Mouse (Mus musculus) intestine, embryonic 15.5 days (tissue): ENCODE results near the gene Nacc2. TPM values are rescaled to one million over a fixed set of nuclear protein-coding genes. Genes with fewer than 3 reads are reported as not detected.

Experiments
- ATAC-seq: fragments of 200-750 bp; cut with Nextera tagmentation; 2 replicates; pipeline ENCODE4 v1.8.0; 2017; ENCODE audit warnings: moderate TSS enrichment, moderate library complexity
- H3K27ac ChIP-seq: fragments of 300-500 bp; sonication (generic); 2 replicates; pipeline ENCODE4 v1.5.1; 2015; ENCODE audit warnings: mild to moderate bottlenecking, inconsistent platforms
- H3K27me3 ChIP-seq: fragments of 300-500 bp; sonication (generic); replicated peaks from 2 replicates; pipeline ENCODE4 v1.6.1; 2015; ENCODE audit warnings: inconsistent platforms
- H3K36me3 ChIP-seq: fragments of 300-500 bp; sonication (generic); 2 replicates; pipeline ENCODE4 v1.6.1; 2015; ENCODE audit warnings: inconsistent platforms
- H3K4me1 ChIP-seq: fragments of 300-500 bp; sonication (generic); replicated peaks from 2 replicates; pipeline ENCODE4 v1.6.1; 2015; ENCODE audit warnings: inconsistent platforms
- H3K4me2 ChIP-seq: fragments of 300-500 bp; sonication (generic); replicated peaks from 2 replicates; pipeline ENCODE4 v1.6.1; 2015; ENCODE audit warnings: mild to moderate bottlenecking, inconsistent platforms
- H3K4me3 ChIP-seq: fragments of 300-500 bp; sonication (generic); replicated peaks from 2 replicates; pipeline ENCODE4 v1.5.1; 2015; ENCODE audit warnings: inconsistent platforms
- H3K9ac ChIP-seq: fragments of 300-500 bp; sonication (generic); 2 replicates; pipeline ENCODE4 v1.6.1; 2015; ENCODE audit warnings: inconsistent platforms
- H3K9me3 ChIP-seq: fragments of 300-500 bp; sonication (generic); 2 replicates; pipeline ENCODE4 v1.6.1; 2016; ENCODE audit warnings: inconsistent platforms
- WGBS: fragments of 180-500 bp; shearing (Covaris S2); methylation state at CpG from one replicate; pipeline ENCODE4 v1.1.7; 2015; 5-methylcytosine and 5-hydroxymethylcytosine counted together
- polyA plus RNA-seq: library from polyadenylated mRNA; unstranded; fragments of >200 nt; fragmentation: Nextera tagmentation; extraction: Ambion mirVana; gene quantifications from 2 replicates; pipeline ENCODE4 v1.2.1, GENCODE M21; 2015

Gene Nacc2
- polyA plus RNA-seq, 1 experiment from 2014 or later: 16.9 TPM

GRCm38 (mm10) chr2:26147706-26148370 is 24.8 kb upstream of the Nacc2 start:
- WGBS: 50% methylated on average over 7 of the region's 7 CpGs
- Histone ChIP-seq H3K27me3 (no peaks in the 10 kb centered on the region), H3K4me1 (peaks cover 8% of the 10 kb centered on the region; the same call in 1 of the 2 replicates), H3K27ac (no peak overlapping the region), H3K36me3 (no peaks in the 10 kb centered on the region), H3K9me3 (no peaks in the 10 kb centered on the region), H3K9ac (no peak overlapping the region), H3K4me2 (no peak overlapping the region), H3K4me3 (no peak overlapping the region)
- ATAC-seq: no peak

GRCm38 (mm10) chr2:26146337-26147042 is 23.5 kb upstream of the Nacc2 start:
- H3K4me3 ChIP-seq: no peak overlapping the region
- no peak overlapping the region for H3K27ac ChIP-seq
- H3K9me3 ChIP-seq: no peaks in the 10 kb centered on the region
- no peak overlapping the region for H3K9ac ChIP-seq
- 41% methylated on average over 7 of the region's 7 CpGs for WGBS
- ATAC-seq: no peak
- H3K4me1 ChIP-seq: peaks cover 9% of the 10 kb centered on the region; the same call in 1 of the 2 replicates
- no peaks in the 10 kb centered on the region for H3K36me3 ChIP-seq
- no peaks in the 10 kb centered on the region for H3K27me3 ChIP-seq
- no peak overlapping the region for H3K4me2 ChIP-seq

- H3K9me3 ChIP-seq: no peaks in the 10 kb centered on the region
- no peak overlapping the region for H3K9ac ChIP-seq
- WGBS: 74% methylated on average over 4 of the region's 4 CpGs
- H3K4me1 ChIP-seq: peaks cover 14% of the 10 kb centered on the region
- no peak for ATAC-seq
- H3K27me3 ChIP-seq: no peaks in the 10 kb centered on the region
- H3K27ac ChIP-seq: 0 out of 2 replicates have a peak overlapping the region, but pooled peaks have one; percentile 1
- no peak overlapping the region for H3K4me2 ChIP-seq
- no peak overlapping the region for H3K4me3 ChIP-seq
- H3K36me3 ChIP-seq: no peaks in the 10 kb centered on the region
Measured at GRCm38 (mm10) chr2:26145113-26145512, 22.1 kb upstream of the Nacc2 start.

- no peak overlapping the region for H3K9ac ChIP-seq
- no peak overlapping the region for H3K27ac ChIP-seq
- no peak overlapping the region for H3K4me2 ChIP-seq
- H3K4me1 ChIP-seq: peaks cover 17% of the 10 kb centered on the region
- H3K4me3 ChIP-seq: no peak overlapping the region
- no peaks in the 10 kb centered on the region for H3K36me3 ChIP-seq
- 52% methylated on average over 4 of the region's 4 CpGs for WGBS
- no peaks in the 10 kb centered on the region for H3K27me3 ChIP-seq
- no peaks in the 10 kb centered on the region for H3K9me3 ChIP-seq
- ATAC-seq: no peak
Measured at GRCm38 (mm10) chr2:26144331-26144730, 21.3 kb upstream of the Nacc2 start.

- Histone ChIP-seq H3K9me3 (no peaks in the 10 kb centered on the region), H3K9ac (no peak overlapping the region), H3K36me3 (no peaks in the 10 kb centered on the region), H3K27me3 (no peaks in the 10 kb centered on the region), H3K4me1 (peaks cover 25% of the 10 kb centered on the region), H3K27ac (no peak overlapping the region), H3K4me3 (no peak overlapping the region), H3K4me2 (no peak overlapping the region)
- no peak for ATAC-seq
- 75% methylated on average over 2 of the region's 2 CpGs for WGBS
Measured at GRCm38 (mm10) chr2:26143556-26143955, 20.5 kb upstream of the Nacc2 start.

GRCm38 (mm10) chr2:26142986-26143385 is 20.0 kb upstream of the Nacc2 start:
- peaks cover 28% of the 10 kb centered on the region for H3K4me1 ChIP-seq
- H3K4me2 ChIP-seq: no peak overlapping the region
- no peak for ATAC-seq
- H3K9ac ChIP-seq: no peak overlapping the region
- H3K9me3 ChIP-seq: no peaks in the 10 kb centered on the region
- 86% methylated on average over 3 of the region's 3 CpGs for WGBS
- no peak overlapping the region for H3K4me3 ChIP-seq
- no peaks in the 10 kb centered on the region for H3K27me3 ChIP-seq
- no peak overlapping the region for H3K27ac ChIP-seq
- H3K36me3 ChIP-seq: 0 out of 2 replicates have a peak, but pooled peaks cover 3% of the 10 kb centered on the region

- Histone ChIP-seq H3K4me2 (no peak overlapping the region), H3K36me3 (peaks cover 3% of the 10 kb centered on the region; the same call in 1 of the 2 replicates), H3K9ac (no peak overlapping the region), H3K27me3 (no peaks in the 10 kb centered on the region), H3K4me3 (no peak overlapping the region), H3K4me1 (peaks cover 32% of the 10 kb centered on the region), H3K9me3 (no peaks in the 10 kb centered on the region), H3K27ac (no peak overlapping the region)
- 63% methylated on average over 12 of the region's 12 CpGs for WGBS
- no peak for ATAC-seq
Measured at GRCm38 (mm10) chr2:26141893-26142635, 19.0 kb upstream of the Nacc2 start.

GRCm38 (mm10) chr2:26140903-26141302 is 17.9 kb upstream of the Nacc2 start:
- H3K27me3 ChIP-seq: no peaks in the 10 kb centered on the region
- peak overlapping the region; percentile 76 for H3K4me3 ChIP-seq
- peaks cover 3% of the 10 kb centered on the region; the same call in 1 of the 2 replicates for H3K36me3 ChIP-seq
- H3K4me1 ChIP-seq: peaks cover 29% of the 10 kb centered on the region
- H3K9me3 ChIP-seq: no peaks in the 10 kb centered on the region
- 13% methylated on average over 6 of the region's 6 CpGs for WGBS
- H3K4me2 ChIP-seq: peak overlapping the region; percentile 91
- peak overlapping the region; percentile 88 for H3K9ac ChIP-seq
- peak; percentile 10; the same call in 1 of the 2 replicates for ATAC-seq
- peak overlapping the region; percentile 67; the same call in 1 of the 2 replicates for H3K27ac ChIP-seq

- peak overlapping the region; percentile 76 for H3K4me3 ChIP-seq
- H3K4me1 ChIP-seq: peaks cover 26% of the 10 kb centered on the region
- peak overlapping the region; percentile 91 for H3K4me2 ChIP-seq
- H3K9me3 ChIP-seq: no peaks in the 10 kb centered on the region
- WGBS: 0% methylated on average over 58 of the region's 60 CpGs
- H3K9ac ChIP-seq: peak overlapping the region; percentile 88
- no peaks in the 10 kb centered on the region for H3K27me3 ChIP-seq
- peak; percentile 90 for ATAC-seq
- H3K36me3 ChIP-seq: peaks cover 3% of the 10 kb centered on the region; the same call in 1 of the 2 replicates
- H3K27ac ChIP-seq: peak overlapping the region; percentile 94
Measured at GRCm38 (mm10) chr2:26140292-26140819, 17.3 kb upstream of the Nacc2 start.

GRCm38 (mm10) chr2:26139545-26140206 is 16.7 kb upstream of the Nacc2 start:
- H3K27ac ChIP-seq: peak overlapping the region; percentile 94
- no peaks in the 10 kb centered on the region for H3K27me3 ChIP-seq
- peak overlapping the region; percentile 88 for H3K9ac ChIP-seq
- ATAC-seq: peak; percentile 81
- peaks cover 24% of the 10 kb centered on the region for H3K4me1 ChIP-seq
- H3K36me3 ChIP-seq: peaks cover 3% of the 10 kb centered on the region; the same call in 1 of the 2 replicates
- H3K4me2 ChIP-seq: peak overlapping the region; percentile 91
- H3K9me3 ChIP-seq: no peaks in the 10 kb centered on the region
- under 1% methylated on average over 60 of the region's 60 CpGs for WGBS
- H3K4me3 ChIP-seq: peak overlapping the region; percentile 76

- peaks cover 24% of the 10 kb centered on the region for H3K4me1 ChIP-seq
Measured at GRCm38 (mm10) chr2:26139034-26139544, 16.1 kb upstream of the Nacc2 start.

More at GRCm38 (mm10) chr2:26139034-26139544, 16.1 kb upstream of the Nacc2 start:
- no peaks in the 10 kb centered on the region for H3K9me3 ChIP-seq
- peak overlapping the region; percentile 88 for H3K9ac ChIP-seq
- H3K4me2 ChIP-seq: peak overlapping the region; percentile 91
- no peaks in the 10 kb centered on the region for H3K27me3 ChIP-seq
- H3K36me3 ChIP-seq: peaks cover 3% of the 10 kb centered on the region; the same call in 1 of the 2 replicates
- ATAC-seq: no peak
- H3K4me3 ChIP-seq: peak overlapping the region; percentile 76
- WGBS: 68% methylated on average over 7 of the region's 7 CpGs
- peak overlapping the region; percentile 94; the same call in 1 of the 2 replicates for H3K27ac ChIP-seq
